Mouse (Mus musculus) adrenal gland, postnatal 10 days (tissue): ENCODE results near the gene Cdh4. TPM values are rescaled to one million over a fixed set of nuclear protein-coding genes. Genes with fewer than 3 reads are reported as not detected.
A peak's percentile ranks its signal among the peaks of the same experiment; 100 is the strongest.

Source experiments
- DNase-seq: peaks from one replicate; pipeline ENCODE4 v3.0.0; 2021; ENCODE audit warnings: mixed read lengths
- total RNA-seq, 2 experiments: library from RNA; stranded (reverse); gene quantifications; 2 replicates each; pipeline ENCODE4 v1.2.3; 2021

The Cdh4 gene
- total RNA-seq, 2 experiments from 2014 or later: 2.8 to 5.2 TPM

- peak; percentile 29 for DNase-seq
Measured at GRCm38 (mm10) chr2:179863266-179863665, 421.0 kb downstream of the Cdh4 start.

GRCm38 (mm10) chr2:179865097-179865496, 422.9 kb downstream of the Cdh4 start:
- DNase-seq: no peak

- DNase-seq: no peak
Measured at GRCm38 (mm10) chr2:179867669-179868068, 425.4 kb downstream of the Cdh4 start.

- no peak for DNase-seq
Measured at GRCm38 (mm10) chr2:179869871-179870270, 427.6 kb downstream of the Cdh4 start.

GRCm38 (mm10) chr2:179872724-179873123, 430.5 kb downstream of the Cdh4 start:
- peak; percentile 17 for DNase-seq

GRCm38 (mm10) chr2:179873315-179873714, 431.1 kb downstream of the Cdh4 start:
- DNase-seq: peak; percentile 14

GRCm38 (mm10) chr2:179875147-179875546, 432.9 kb downstream of the Cdh4 start:
- DNase-seq: peak; percentile 78

- DNase-seq: peak; percentile 53
Measured at GRCm38 (mm10) chr2:179877551-179878215, 435.5 kb downstream of the Cdh4 start.

GRCm38 (mm10) chr2:179884561-179884960, 442.3 kb downstream of the Cdh4 start:
- no peak for DNase-seq

GRCm38 (mm10) chr2:179891048-179891447, 448.8 kb downstream of the Cdh4 start:
- DNase-seq: no peak

- no peak for DNase-seq
Measured at GRCm38 (mm10) chr2:179896949-179897348, 454.7 kb downstream of the Cdh4 start.

GRCm38 (mm10) chr2:179912911-179913310, 470.7 kb downstream of the Cdh4 start:
- DNase-seq: no peak

GRCm38 (mm10) chr2:179913349-179913748, 471.1 kb downstream of the Cdh4 start:
- DNase-seq: no peak

GRCm38 (mm10) chr2:179914246-179914645, 472.0 kb downstream of the Cdh4 start:
- no peak for DNase-seq

GRCm38 (mm10) chr2:179916877-179917673, 474.8 kb downstream of the Cdh4 start:
- peak; percentile 84 for DNase-seq

- DNase-seq: peak; percentile 37
Measured at GRCm38 (mm10) chr2:179920042-179920441, 477.8 kb downstream of the Cdh4 start.

- DNase-seq: no peak
Measured at GRCm38 (mm10) chr2:179921021-179921653, 478.9 kb downstream of the Cdh4 start.

GRCm38 (mm10) chr2:179924038-179924437, 481.8 kb downstream of the Cdh4 start:
- DNase-seq: no peak

GRCm38 (mm10) chr2:179929166-179929565, 486.9 kb downstream of the Cdh4 start:
- DNase-seq: no peak

- DNase-seq: no peak
Measured at GRCm38 (mm10) chr2:179931741-179932140, 489.5 kb downstream of the Cdh4 start.

GRCm38 (mm10) chr2:179934165-179934564, 491.9 kb downstream of the Cdh4 start:
- DNase-seq: no peak

GRCm38 (mm10) chr2:179937091-179937490, 494.9 kb downstream of the Cdh4 start:
- DNase-seq: no peak

- no peak for DNase-seq
Measured at GRCm38 (mm10) chr2:179941696-179942095, 499.5 kb downstream of the Cdh4 start.
